Mouse (Mus musculus): Measurements from ENCODE around the gene Prmt3.

DNA sequence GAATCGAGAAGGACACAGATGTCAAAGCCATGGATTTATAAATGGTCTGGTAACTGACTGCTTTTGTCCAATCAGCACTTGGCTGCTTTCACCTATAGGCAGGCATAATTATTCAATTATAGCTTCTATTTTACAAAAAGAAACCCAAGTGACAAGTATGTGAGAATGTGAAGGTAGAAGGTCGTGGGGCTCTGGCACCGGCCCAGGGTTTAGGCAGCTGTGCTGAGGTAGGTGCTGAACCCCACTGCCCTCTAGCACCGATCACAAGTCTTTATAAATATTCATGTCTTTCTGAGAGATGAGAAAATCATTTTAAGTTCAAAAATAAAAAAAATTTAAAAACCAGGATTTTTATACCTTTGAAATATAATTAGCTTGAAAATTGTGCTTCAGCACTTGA lies 45.4 kb downstream of the Prmt3 start:
- no peak for TF ChIP-seq CTCF (IDR thresholded peaks at IDR 0.05; ENCODE audit: low read depth)
- no peak for TF ChIP-seq EP300 (IDR thresholded peaks at IDR 0.05; ENCODE audit: low read depth)
